Mouse (Mus musculus) frontal cortex, postnatal 36 days (tissue): ENCODE results near the gene Ctsk.
"Not testable (repeated sequence)": the region's sequence is repeated elsewhere in the genome, so short reads cannot be mapped to it uniquely, and the experiment has no call there.

Source experiments
- DNase-seq, 2 experiments: peaks; one replicate each; pipeline ENCODE4 v3.0.0; 2022; ENCODE audit warnings: low spot score in 2 of 2

The Ctsk gene

DNA sequence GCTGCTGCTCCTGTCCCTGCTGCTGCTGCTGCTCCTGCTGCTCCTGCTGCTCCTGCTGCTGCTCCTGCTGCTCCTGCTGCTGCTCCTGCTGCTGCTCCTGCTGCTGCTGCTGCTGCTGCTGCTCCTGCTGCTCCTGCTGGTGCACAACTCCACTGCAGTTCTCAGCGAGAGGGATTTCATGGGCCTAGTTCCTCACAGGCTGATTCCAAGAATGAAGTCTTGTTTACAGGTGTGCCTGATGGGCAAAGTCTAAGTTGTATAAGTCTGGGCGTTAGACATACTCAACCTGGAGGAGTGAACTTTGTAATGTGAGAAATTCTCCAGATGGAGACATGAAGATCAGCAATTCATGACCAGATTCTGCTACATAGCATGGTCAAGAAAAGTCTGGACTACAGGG lies 25.6 kb downstream of the Ctsk start:
- DNase-seq = no peak

DNA sequence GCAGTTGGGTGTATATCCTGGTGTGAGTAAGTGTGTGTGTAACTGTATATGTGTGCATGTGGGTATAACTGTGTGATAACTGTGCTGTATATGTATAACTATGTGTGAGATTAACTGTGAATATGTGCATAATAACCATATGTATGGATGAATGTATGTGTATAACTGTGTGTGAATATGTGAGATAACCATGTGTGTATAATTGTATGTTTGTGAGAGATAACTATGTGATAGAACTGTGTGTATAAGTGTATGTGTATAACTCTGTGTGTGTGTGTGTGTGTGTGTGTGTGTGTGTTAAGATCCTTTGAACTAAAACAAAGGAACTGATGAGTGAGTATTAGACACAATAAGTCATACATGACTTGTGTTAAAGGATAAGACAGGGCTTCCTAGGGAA lies 27.1 kb downstream of the Ctsk start:
- no peak for DNase-seq

- no peak for DNase-seq
Measured at GRCm38 (mm10) chr3:95526622-95527211, 27.7 kb downstream of the Ctsk start, which contains the start of gene Ctss. Ctss (plus strand) TSS chr3:95526786.

- no peak for DNase-seq
Measured at GRCm38 (mm10) chr3:95529814-95530213, 30.8 kb downstream of the Ctsk start.

DNA sequence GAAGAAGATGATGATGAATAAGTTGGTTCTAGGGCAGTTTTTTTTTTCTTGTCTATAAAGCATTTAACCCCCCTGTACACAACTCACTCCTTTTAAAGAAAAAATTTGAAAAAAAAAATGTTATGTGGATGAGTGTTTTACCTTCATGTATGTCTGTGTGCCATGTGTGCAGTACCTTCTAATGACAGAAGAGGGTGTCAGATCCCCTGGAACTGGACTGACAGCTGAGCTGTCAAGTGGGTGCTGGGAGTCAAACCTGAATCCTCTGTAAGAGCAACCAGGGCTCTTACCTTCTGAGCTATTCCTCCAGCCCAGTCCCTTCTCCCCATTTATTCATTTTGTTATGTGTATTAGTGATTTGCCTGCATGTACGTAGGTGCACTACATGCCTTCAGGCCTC lies 32.0 kb downstream of the Ctsk start:
- no peak for DNase-seq

DNA sequence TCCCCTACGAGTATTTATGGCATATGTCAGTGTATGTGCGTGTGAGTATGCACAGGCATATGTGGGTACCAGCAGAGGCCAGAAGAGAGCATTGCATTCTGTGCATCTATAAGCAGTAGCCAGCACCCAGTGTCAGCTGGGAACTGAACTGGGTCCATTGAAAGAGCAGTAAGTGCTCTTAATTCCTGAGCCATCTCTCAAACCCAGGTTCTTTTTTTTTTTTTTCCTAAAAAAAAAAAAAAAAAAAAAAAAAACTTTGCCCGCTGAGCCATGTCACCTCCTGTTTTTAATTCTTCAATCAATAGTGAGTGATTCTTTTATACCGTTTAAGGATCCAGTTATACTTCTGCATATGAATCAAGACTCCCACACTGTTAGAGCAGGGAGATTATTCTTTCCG lies 34.3 kb downstream of the Ctsk start:
- DNase-seq = no peak

DNA sequence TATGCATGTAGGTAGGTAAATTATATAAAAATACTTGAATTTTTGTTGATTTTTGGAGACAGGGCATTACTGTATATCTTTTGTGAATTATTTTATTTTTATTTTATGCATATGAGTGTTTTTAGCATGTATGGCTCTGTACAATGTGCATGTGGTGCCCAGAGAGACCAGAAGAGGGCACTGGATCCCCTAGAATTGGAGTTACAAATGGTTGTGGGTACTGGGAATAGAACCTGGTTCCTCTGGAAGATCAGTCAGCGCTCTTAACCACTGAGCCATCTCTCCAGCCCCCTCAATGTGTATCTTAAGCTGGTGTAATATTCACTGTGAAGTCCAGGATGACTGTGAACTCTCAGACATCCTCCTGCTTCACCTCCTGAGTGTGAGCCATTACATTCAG lies 35.9 kb downstream of the Ctsk start:
- DNase-seq = no peak

DNA sequence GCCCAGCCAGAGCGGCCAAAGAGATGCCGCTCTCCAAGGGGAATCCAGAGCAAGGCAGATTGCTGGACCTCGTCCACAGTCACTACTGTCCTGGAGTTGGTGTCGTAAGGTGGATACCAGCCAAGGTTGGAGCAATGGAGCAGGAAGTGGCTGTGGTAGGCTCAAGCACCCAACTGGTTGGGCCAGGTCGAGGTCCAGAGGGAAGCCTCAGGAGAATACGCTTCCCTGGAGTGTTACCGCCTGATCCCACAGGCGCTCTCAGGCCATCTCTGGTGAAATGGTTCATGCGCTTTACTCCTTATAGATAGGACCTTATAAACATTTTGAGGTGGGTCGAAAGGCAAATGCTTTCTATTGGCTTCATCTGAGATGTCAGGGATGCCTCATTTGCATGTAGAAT lies 39.9 kb downstream of the Ctsk start:
- no peak for DNase-seq

- DNase-seq = no peak
Measured at GRCm38 (mm10) chr3:95539837-95540236, 40.8 kb downstream of the Ctsk start.

DNA sequence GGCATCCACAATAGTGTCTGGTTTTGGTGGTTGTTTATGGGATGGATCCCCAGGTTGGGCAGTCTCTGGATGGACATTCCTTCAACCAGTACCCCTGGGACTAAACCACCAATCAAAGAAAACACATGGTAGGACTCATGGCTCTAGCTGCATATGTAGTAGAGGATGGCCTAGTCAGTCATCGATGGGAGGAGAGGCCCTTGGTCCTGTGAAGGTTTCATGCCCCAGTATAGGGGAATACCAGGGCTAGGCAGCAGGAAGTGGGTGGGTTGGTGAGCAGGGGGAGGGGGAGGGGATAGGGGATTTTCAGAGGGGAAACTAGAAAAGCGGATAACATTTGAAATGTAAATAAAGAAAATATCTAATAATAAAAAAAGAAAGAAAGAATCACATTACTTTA lies 42.1 kb downstream of the Ctsk start:
- not testable (repeated sequence) for DNase-seq

- no peak for DNase-seq
Measured at GRCm38 (mm10) chr3:95542171-95542570, 43.1 kb downstream of the Ctsk start.

GRCm38 (mm10) chr3:95542981-95543380 lies 43.9 kb downstream of the Ctsk start:
- DNase-seq = no peak

- no peak for DNase-seq
Measured at GRCm38 (mm10) chr3:95550176-95550575, 51.1 kb downstream of the Ctsk start.

DNA sequence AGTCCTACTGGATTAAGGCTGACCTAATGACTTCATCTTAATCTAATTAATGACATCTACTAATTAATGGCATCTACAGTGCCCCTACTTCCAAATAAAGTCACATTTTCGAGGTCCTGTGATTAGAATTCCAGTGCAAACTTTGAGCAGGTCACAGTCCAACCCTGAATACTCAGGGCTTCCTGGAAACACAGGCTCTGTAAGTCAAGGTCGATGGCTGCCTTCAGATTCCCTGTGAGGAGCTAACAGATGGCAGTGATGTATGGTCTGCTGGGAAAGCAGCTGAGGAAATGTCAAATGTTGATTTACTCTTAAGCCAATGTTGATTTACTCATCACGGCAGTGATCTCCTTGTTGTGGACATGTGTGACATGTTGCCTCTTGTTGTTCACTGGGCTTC lies 54.9 kb downstream of the Ctsk start:
- DNase-seq = no peak
